In the genomic region with DNA sequence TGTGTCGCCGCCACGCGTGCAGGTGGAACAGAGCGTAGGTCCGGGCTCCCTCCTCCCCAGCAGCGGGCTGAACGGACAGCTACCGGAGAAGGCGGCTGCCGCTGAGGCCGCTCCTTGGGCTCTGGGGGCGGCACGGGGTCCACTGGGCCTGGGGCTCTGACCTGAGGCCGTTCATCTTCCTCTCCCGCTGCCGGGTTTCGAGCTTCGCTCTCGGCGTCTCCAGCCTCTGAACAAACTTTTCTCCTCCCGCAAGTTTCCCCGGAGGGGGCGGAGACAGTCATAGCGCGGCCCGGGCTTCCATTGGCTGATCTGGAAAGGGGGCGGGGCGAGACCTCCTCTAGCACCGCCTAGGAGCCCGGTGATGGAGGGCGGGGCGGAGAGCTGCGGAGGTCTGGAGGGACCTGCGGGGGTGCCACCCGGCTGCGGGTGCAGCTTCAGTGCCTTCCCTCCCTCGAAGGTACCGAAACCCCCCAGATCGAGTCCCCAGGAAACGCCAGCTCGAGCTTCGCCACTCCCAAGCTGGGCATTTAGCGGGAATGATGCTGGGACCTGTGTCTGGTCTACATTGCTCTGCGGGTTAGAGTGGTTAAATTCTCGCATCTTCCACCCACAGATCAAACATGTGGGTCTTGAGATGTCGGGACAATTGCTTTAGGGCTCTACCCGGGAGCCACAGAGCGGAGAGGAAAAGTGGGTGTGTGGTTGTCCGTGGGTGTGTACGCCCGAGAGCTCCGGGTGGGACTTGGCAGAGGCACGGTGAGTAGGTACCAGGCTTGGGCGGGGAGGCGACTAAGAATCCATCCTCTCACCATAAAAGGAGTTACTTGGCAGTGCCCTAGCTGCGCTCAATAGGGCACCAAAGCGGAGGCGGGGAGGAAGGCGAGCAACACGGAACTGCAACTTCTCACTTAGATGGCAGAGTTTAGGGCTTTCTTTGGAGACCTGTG, we compare ENCODE assay signal across 8 mouse cellular contexts. TPM values are rescaled to one million over a fixed set of nuclear protein-coding genes. Genes with fewer than 3 reads are reported as not detected.
DNase-seq lines count a peak whose midpoint lies in the region; ATAC-seq lines count a peak whose summit lies in the region.

Gene Ptger4 (minus strand): TSS at position 229 of the 947 bp plus-strand sequence.

- H3K27me3 ChIP-seq in hindbrain, embryonic 13.5 days, result peaks cover 71% of the 10 kb centered on the region

- peak within 1 kb of the TSS; percentile 71 for H3K9ac ChIP-seq in hindbrain, embryonic 13.5 days

- H3K4me1 ChIP-seq in hindbrain, embryonic 13.5 days (replicated peaks), result peaks cover 31% of the 10 kb centered on the region

- peak; percentile 92 for DNase-seq in R1 (ENCODE audit: low read depth, low spot score)
- DNase-seq in cerebellum, postnatal 14 days, result peak; percentile 82 to 84
- peak; percentile 65 to 81 for DNase-seq in frontal cortex, postnatal 14 days (ENCODE audit: low spot score in 2 of 2)
- DNase-seq in left cerebral cortex, adult 11 months (ENCODE audit: low spot score), result peak; percentile 73
- peak; percentile 91 to 94 for DNase-seq in lung, postnatal 4 days
- peak; percentile 46 for DNase-seq in retina, postnatal 7 days (ENCODE audit: low read depth, low spot score)
- DNase-seq in urinary bladder, adult 2 months (ENCODE audit: low spot score), result peak; percentile 96

- H3K9me3 ChIP-seq in hindbrain, embryonic 13.5 days, result no peaks in the 10 kb centered on the region

- under 1% methylated on average over 61 of the region's 61 CpGs for WGBS in hindbrain, embryonic 13.5 days

- no peak within 1 kb of the TSS for H3K27ac ChIP-seq in hindbrain, embryonic 13.5 days

- ATAC-seq in hindbrain, embryonic 13.5 days (ENCODE audit: low FRiP score), result peak; percentile 95

- peak within 1 kb of the TSS; percentile 97 for H3K4me2 ChIP-seq in hindbrain, embryonic 13.5 days

- peak within 1 kb of the TSS; percentile 54 for H3K4me3 ChIP-seq in hindbrain, embryonic 13.5 days

- H3K36me3 ChIP-seq in hindbrain, embryonic 13.5 days, result no peaks in the 10 kb centered on the region

RNA-seq across cellular contexts. Expression of gene Ptger4, which starts in this region (rescaled TPM):
- polyA plus RNA-seq in hindbrain, embryonic 13.5 days (2015; fragmentation: Nextera tagmentation; extraction: Ambion mirVana), result 2.8 and 3.5 TPM in 2 replicates
- 8.0 and 9.6 TPM in 2 replicates for polyA plus RNA-seq in urinary bladder, adult 2 months (2012; rRNA removed)

Comparison
In these comparisons a context has a peak if more than half of its experiments do, and no peak if none do; other contexts are left out.
1. DNase-seq: peak in every context shown above with its lines; median percentile 96 in urinary bladder, adult 2 months; 92 in lung, postnatal 4 days; 92 in R1; 83 in cerebellum, postnatal 14 days; 73 in frontal cortex, postnatal 14 days; 73 in left cerebral cortex, adult 11 months; 46 in retina, postnatal 7 days.